Mouse (Mus musculus) intestine, postnatal 0 days (tissue): ENCODE measurements around the gene Bora. TPM values are rescaled to one million over a fixed set of nuclear protein-coding genes. Genes with fewer than 3 reads are reported as not detected.
A peak's percentile ranks its signal among the peaks of the same experiment; 100 is the strongest.
"Not testable (repeated sequence)": the region's sequence is repeated elsewhere in the genome, so short reads cannot be mapped to it uniquely, and the experiment has no call there.

Experiments
- ATAC-seq: fragments of 200-750 bp; cut with Nextera tagmentation; 2 replicates; pipeline ENCODE4 v1.8.0; 2017; ENCODE audit warnings: mild to moderate bottlenecking, moderate TSS enrichment, moderate library complexity
- H3K27ac ChIP-seq: fragments of 300-500 bp; sonication (generic); 2 replicates; pipeline ENCODE4 v1.5.1; 2014; ENCODE audit warnings: mild to moderate bottlenecking, low read depth, low read length, moderate library complexity
- H3K27me3 ChIP-seq: fragments of 300-500 bp; sonication (generic); replicated peaks from 2 replicates; pipeline ENCODE4 v1.6.1; 2014; ENCODE audit warnings: low read length, mixed read lengths; ENCODE audit not compliant: control insufficient read depth, insufficient read depth
- H3K36me3 ChIP-seq: fragments of 300-500 bp; sonication (generic); 2 replicates; pipeline ENCODE4 v1.6.1; 2014; ENCODE audit warnings: mild to moderate bottlenecking, moderate library complexity; ENCODE audit not compliant: control insufficient read depth, insufficient read depth
- H3K4me1 ChIP-seq: fragments of 300-500 bp; sonication (generic); replicated peaks from 2 replicates; pipeline ENCODE4 v1.6.1; 2014; ENCODE audit warnings: antibody characterized with exemption, low read length, mixed read lengths; ENCODE audit not compliant: control insufficient read depth, insufficient read depth
- H3K4me2 ChIP-seq: fragments of 300-500 bp; sonication (generic); replicated peaks from 2 replicates; pipeline ENCODE4 v1.6.1; 2014; ENCODE audit warnings: low read depth, mild to moderate bottlenecking, moderate library complexity
- H3K4me3 ChIP-seq: fragments of 300-500 bp; sonication (generic); 2 replicates; pipeline ENCODE4 v1.5.1; 2014; ENCODE audit warnings: low read depth, low read length
- H3K9ac ChIP-seq: fragments of 300-500 bp; sonication (generic); 2 replicates; pipeline ENCODE4 v1.6.1; 2014; ENCODE audit warnings: mild to moderate bottlenecking, low read depth, low read length
- H3K9me3 ChIP-seq: fragments of 300-500 bp; sonication (generic); 2 replicates; pipeline ENCODE4 v1.6.1; 2016; ENCODE audit warnings: mixed run types; ENCODE audit not compliant: control insufficient read depth
- CTCF ChIP-seq: sonication (generic); IDR thresholded peaks from 2 replicates; pipeline ENCODE4 v1.5.1; 2016; ENCODE audit warnings: low read depth, mild to moderate bottlenecking, control low read depth, antibody characterized with exemption, moderate library complexity
- WGBS: fragments of 180-500 bp; shearing (Covaris S2); extraction: QIAGEN DNeasy Blood & Tissue Kit; methylation state at CpG from one replicate; pipeline ENCODE4 v1.1.7; 2014; 5-methylcytosine and 5-hydroxymethylcytosine counted together
- polyA plus RNA-seq: library from polyadenylated mRNA; unstranded; fragments of >200 nt; fragmentation: Nextera tagmentation; extraction: Ambion mirVana; gene quantifications from 2 replicates; pipeline ENCODE4 v1.2.1, GENCODE M21; 2015

Bora gene
- polyA plus RNA-seq, 1 experiment from 2014 or later = 21.9 TPM

- no peak overlapping the region for H3K9ac ChIP-seq
- no peak overlapping the region for H3K4me3 ChIP-seq
- H3K27me3 ChIP-seq = no peaks in the 10 kb centered on the region
- ATAC-seq = 0 out of 2 replicates have a peak, but pooled peaks have one; percentile 38
- no peak for TF ChIP-seq CTCF
- H3K4me1 ChIP-seq = no peaks in the 10 kb centered on the region
- no peaks in the 10 kb centered on the region for H3K9me3 ChIP-seq
- peaks cover 10% of the 10 kb centered on the region; the same call in 1 of the 2 replicates for H3K36me3 ChIP-seq
- no peak overlapping the region for H3K4me2 ChIP-seq
- 73% methylated on average over 2 of the region's 2 CpGs for WGBS
- no peak overlapping the region for H3K27ac ChIP-seq
Measured at GRCm38 (mm10) chr14:99037703-99038102, 8.3 kb upstream of the Bora start.

DNA sequence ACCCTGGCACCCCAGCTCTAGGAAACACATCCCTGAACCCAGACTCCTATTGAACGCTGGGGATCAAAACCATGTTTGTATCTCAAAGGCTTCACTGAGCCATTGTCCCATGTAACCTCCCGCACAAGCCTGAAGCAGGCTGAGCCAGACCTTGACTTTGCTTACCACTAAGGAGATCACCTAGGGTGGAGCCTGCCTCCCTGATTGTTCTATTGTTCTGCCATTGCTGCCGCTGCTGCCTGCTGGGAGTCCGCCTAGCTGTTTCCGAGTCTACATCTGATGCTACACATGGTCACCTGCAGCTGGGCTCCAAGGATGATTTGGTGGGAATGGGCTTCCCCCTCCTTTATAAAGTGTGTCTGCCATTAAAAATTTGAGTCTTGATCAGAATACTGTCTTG, 6.7 kb upstream of the Bora start:
- H3K36me3 ChIP-seq, H3K4me2 ChIP-seq, H3K9ac ChIP-seq, H3K27me3 ChIP-seq, H3K4me1 ChIP-seq, ATAC-seq, H3K4me3 ChIP-seq, H3K27ac ChIP-seq, H3K9me3 ChIP-seq: not testable (repeated sequence)
- WGBS = 75% methylated on average over 5 of the region's 5 CpGs

GRCm38 (mm10) chr14:99041416-99041815, 4.6 kb upstream of the Bora start:
- Histone ChIP-seq H3K36me3 (peaks cover 5% of the 10 kb centered on the region; the same call in 1 of the 2 replicates), H3K9ac (no peak overlapping the region), H3K27me3 (no peaks in the 10 kb centered on the region), H3K4me1 (0 out of 2 replicates have a peak, but pooled peaks cover 4% of the 10 kb centered on the region), H3K9me3 (no peaks in the 10 kb centered on the region), H3K27ac (no peak overlapping the region), H3K4me2 (no peak overlapping the region), H3K4me3 (no peak overlapping the region)
- no peak for ATAC-seq
- WGBS = 67% methylated on average over 4 of the region's 4 CpGs
- TF ChIP-seq CTCF = no peak

GRCm38 (mm10) chr14:99043499-99043898, 2.5 kb upstream of the Bora start:
- Histone ChIP-seq H3K4me1 (0 out of 2 replicates have a peak, but pooled peaks cover 4% of the 10 kb centered on the region), H3K9me3 (no peaks in the 10 kb centered on the region), H3K4me3 (no peak overlapping the region), H3K27me3 (no peaks in the 10 kb centered on the region), H3K27ac (no peak overlapping the region; the same call in 1 of the 2 replicates), H3K9ac (no peak overlapping the region), H3K4me2 (0 out of 2 replicates have a peak overlapping the region, but pooled peaks have one; percentile 66), H3K36me3 (peaks cover under 1% of the 10 kb centered on the region; the same call in 1 of the 2 replicates)
- no peak for ATAC-seq
- no peak for TF ChIP-seq CTCF
- WGBS = 78% methylated on average over 1 of the region's 1 CpGs

GRCm38 (mm10) chr14:99044096-99044495, 1.9 kb upstream of the Bora start:
- peaks cover under 1% of the 10 kb centered on the region; the same call in 1 of the 2 replicates for H3K36me3 ChIP-seq
- WGBS = 35% methylated on average over 10 of the region's 10 CpGs
- H3K4me3 ChIP-seq = no peak overlapping the region
- H3K27ac ChIP-seq = no peak overlapping the region
- TF ChIP-seq CTCF = no peak
- 0 out of 2 replicates have a peak, but pooled peaks cover 4% of the 10 kb centered on the region for H3K4me1 ChIP-seq
- no peaks in the 10 kb centered on the region for H3K27me3 ChIP-seq
- H3K9ac ChIP-seq = no peak overlapping the region
- no peaks in the 10 kb centered on the region for H3K9me3 ChIP-seq
- peak overlapping the region; percentile 66; the same call in 1 of the 2 replicates for H3K4me2 ChIP-seq
- no peak for ATAC-seq

- peaks cover 3% of the 10 kb centered on the region; the same call in 1 of the 2 replicates for H3K36me3 ChIP-seq
- H3K27ac ChIP-seq = no peak overlapping the region
- no peak for TF ChIP-seq CTCF
- WGBS = 5% methylated on average over 5 of the region's 5 CpGs
- ATAC-seq = no peak
- peak overlapping the region; percentile 66 for H3K4me2 ChIP-seq
- peak overlapping the region; percentile 91; the same call in 1 of the 2 replicates for H3K9ac ChIP-seq
- no peaks in the 10 kb centered on the region for H3K9me3 ChIP-seq
- no peaks in the 10 kb centered on the region for H3K27me3 ChIP-seq
- H3K4me1 ChIP-seq = 0 out of 2 replicates have a peak, but pooled peaks cover 4% of the 10 kb centered on the region
- peak overlapping the region; percentile 88 for H3K4me3 ChIP-seq
Measured at GRCm38 (mm10) chr14:99044718-99045117, 1.3 kb upstream of the Bora start.
